Mouse (Mus musculus) ovary, postnatal 14 days (tissue): ENCODE measurements around the gene Mthfsd.
"Not testable (repeated sequence)": the region's sequence is repeated elsewhere in the genome, so short reads cannot be mapped to it uniquely, and the experiment has no call there.

Experiments
- DNase-seq: peaks from one replicate; pipeline ENCODE4 v3.0.0; 2022; ENCODE audit warnings: low spot score

The Mthfsd gene

GRCm38 (mm10) chr8:121107668-121108656 is at the start of gene Mthfsd:
Gene Mthfsd, minus strand, starts transcription at chr8:121108392.
- peak; percentile 98 for DNase-seq

- no peak for DNase-seq
Measured at GRCm38 (mm10) chr8:121156990-121157491, 48.8 kb upstream of the Mthfsd start.

GRCm38 (mm10) chr8:121152394-121152793 is 44.2 kb upstream of the Mthfsd start:
- DNase-seq, result no peak

- DNase-seq, result no peak
Measured at GRCm38 (mm10) chr8:121148573-121149083, 40.4 kb upstream of the Mthfsd start.

- not testable (repeated sequence) for DNase-seq
Measured at GRCm38 (mm10) chr8:121145457-121146134, 37.4 kb upstream of the Mthfsd start.

GRCm38 (mm10) chr8:121136856-121137255 is 28.7 kb upstream of the Mthfsd start:
- no peak for DNase-seq

GRCm38 (mm10) chr8:121134512-121134911 is 26.3 kb upstream of the Mthfsd start:
- no peak for DNase-seq

GRCm38 (mm10) chr8:121134102-121134501 is 25.9 kb upstream of the Mthfsd start:
- no peak for DNase-seq

GRCm38 (mm10) chr8:121132961-121133513 is 24.8 kb upstream of the Mthfsd start:
- no peak for DNase-seq

GRCm38 (mm10) chr8:121130522-121130921 is 22.3 kb upstream of the Mthfsd start:
- no peak for DNase-seq

GRCm38 (mm10) chr8:121129265-121129940 is 21.2 kb upstream of the Mthfsd start:
- DNase-seq, result no peak

- no peak for DNase-seq
Measured at GRCm38 (mm10) chr8:121128531-121129264, 20.5 kb upstream of the Mthfsd start.

GRCm38 (mm10) chr8:121127756-121128375 is 19.7 kb upstream of the Mthfsd start, which contains the start of gene Foxl1:
Gene Foxl1, plus strand, starts transcription at chr8:121127940.
- DNase-seq, result no peak

- DNase-seq, result no peak
Measured at GRCm38 (mm10) chr8:121127291-121127701, 19.1 kb upstream of the Mthfsd start.

- DNase-seq, result no peak
Measured at GRCm38 (mm10) chr8:121126694-121127093, 18.5 kb upstream of the Mthfsd start.

GRCm38 (mm10) chr8:121126191-121126590 is 18.0 kb upstream of the Mthfsd start:
- no peak for DNase-seq

- peak; percentile 44 for DNase-seq
Measured at GRCm38 (mm10) chr8:121125311-121125876, 17.2 kb upstream of the Mthfsd start.

- DNase-seq, result no peak
Measured at GRCm38 (mm10) chr8:121124547-121125239, 16.5 kb upstream of the Mthfsd start.

- DNase-seq, result no peak
Measured at GRCm38 (mm10) chr8:121123113-121123512, 14.9 kb upstream of the Mthfsd start.
